Mouse (Mus musculus): ENCODE data around the gene Tmtc1.

Tmtc1 gene

DNA sequence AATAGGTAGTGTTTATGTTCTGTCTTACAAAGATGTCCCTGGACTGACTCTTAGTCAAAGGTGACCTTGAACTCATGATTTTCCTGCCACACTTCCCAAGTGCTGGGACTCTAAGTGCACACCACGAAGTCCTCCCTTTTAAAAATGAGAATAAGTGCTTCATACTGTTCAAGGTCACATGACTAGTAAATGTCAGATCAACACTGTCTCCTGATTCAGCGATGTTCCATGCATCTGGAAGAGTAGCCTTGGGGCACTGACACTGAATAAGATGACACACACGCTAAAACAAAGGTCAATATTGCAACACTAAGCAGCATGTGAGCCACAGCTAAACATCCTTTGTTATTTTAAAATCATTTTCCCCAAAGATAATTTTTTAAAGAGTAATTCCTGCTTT lies 139.0 kb downstream of the Tmtc1 start:
- DNase-seq: no peak

DNA sequence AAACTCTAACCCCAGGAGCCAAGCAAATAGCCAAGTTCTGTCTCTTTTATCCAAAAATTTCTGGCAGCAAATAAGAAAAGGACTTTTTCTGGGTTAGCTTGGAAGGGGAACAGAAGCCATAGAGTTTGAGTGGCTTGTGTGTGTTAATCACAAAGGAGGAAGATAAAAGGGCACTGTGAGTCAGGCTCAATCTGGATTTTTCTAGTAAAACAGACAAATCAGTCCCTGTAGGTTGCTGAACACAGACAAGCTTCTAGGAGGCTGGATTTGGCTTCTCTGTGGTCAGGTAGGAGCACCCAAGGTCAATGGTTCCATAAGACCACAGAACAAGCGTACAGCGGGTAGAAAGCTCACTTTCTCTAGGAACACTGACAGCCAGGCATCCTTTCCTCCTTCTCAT lies 141.9 kb downstream of the Tmtc1 start:
- DNase-seq: no peak

DNA sequence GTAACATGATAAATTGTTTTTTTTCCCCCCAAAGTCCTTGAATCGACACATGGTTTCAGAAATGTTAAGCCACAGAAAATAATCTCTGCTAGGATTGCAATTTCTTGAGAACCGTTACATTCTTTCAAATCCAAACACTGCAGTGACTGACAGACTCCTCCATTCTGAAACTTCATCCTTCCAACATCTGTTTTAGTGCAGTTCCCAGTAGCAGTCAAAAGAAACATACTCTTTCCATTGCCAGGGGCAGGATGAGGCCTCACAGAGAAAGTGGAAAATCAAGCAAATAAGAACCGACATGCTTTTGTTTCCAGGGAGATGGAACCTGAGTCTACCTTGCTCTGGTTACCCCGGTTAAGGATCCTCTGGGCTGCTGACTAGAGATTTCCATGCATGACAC lies 147.1 kb downstream of the Tmtc1 start:
- DNase-seq: no peak

DNA sequence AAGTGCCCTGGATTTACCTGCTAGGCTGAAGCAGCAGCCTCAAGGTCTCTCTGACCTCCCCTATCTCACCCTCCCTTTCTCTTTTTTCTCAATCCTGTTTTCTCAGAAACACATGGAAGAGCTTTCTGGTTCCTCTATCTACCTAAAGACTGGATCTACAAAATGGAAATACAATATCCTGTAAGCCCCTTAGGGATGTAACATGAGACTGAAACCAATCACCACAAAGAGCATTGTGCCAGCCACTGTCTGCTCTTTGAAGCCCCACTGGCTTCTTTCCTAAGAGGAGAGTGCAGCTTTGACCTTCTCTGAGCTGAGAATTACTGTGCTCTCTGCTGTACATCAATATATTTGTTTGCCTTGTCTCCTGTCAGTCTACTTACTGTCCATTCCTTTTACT lies 147.8 kb downstream of the Tmtc1 start:
- DNase-seq: no peak

DNA sequence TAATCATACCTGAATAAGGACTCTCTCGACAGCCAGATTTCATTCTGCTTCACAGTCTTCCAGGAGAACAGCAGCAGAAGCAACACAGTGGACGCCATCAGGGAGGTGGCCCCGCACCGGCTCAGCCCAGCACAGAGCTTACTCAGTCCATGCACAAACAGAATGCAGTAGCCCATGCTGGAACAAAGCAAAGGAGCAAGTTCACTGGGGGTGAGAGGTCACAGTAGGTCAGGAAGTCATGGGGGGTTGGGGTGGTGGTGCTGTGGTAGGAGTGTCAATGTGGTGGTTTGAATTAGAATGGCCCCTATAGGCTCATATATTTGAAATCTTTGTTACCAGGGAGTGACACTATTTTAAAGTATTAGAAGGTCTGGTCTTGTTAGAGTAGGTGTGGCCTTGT lies 149.7 kb downstream of the Tmtc1 start:
- no peak for DNase-seq

DNA sequence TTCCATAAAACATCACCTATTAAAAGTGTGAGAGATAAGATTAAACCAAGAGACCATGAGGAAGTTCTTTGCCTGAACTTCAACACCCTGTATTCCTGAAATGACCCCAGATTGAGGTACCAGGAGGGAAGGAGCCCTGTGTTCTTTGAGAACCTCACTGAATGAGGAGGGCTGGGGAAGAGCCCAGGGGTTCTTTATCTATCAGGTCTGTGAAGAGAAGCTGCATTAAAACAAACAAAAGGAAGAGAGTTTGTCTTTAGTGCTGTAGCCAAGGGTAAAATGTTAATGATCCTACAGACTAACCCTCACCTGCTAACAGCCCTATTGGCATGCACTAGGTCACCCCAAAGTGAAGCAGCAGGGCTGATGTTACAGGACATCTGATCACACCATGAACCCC lies 153.3 kb downstream of the Tmtc1 start:
- no peak for DNase-seq

DNA sequence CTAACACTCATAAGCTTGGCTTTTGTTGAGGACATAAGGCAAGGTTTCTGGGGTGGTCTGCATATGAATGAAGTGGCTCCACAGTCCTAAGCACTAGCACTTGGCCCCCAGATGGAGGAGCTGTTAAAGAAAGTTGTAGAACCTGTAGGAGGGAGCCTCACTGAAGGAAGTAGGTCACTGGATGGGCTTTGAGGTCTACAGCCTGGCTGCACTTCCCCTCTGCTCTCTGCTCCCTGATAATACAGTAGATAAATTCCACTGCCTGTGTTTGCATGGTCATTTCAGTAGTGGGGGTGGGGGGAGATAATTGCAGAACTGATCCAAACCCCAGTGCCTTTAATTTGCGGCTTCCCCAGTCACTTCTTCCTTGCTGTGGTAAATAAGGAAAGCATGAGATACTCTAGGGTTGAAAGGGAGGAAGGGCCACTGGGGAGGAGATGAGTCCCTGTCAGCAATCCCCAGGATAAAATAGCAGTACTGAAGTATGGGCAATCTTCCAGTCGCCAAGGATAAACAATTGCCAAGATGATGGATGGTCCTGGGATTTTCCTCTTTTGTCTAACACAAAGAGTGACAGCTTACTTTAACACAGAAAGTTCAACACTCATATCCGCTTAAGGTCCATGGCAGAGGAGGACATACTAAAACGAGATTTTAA lies 160.8 kb downstream of the Tmtc1 start:
- no peak for DNase-seq

DNA sequence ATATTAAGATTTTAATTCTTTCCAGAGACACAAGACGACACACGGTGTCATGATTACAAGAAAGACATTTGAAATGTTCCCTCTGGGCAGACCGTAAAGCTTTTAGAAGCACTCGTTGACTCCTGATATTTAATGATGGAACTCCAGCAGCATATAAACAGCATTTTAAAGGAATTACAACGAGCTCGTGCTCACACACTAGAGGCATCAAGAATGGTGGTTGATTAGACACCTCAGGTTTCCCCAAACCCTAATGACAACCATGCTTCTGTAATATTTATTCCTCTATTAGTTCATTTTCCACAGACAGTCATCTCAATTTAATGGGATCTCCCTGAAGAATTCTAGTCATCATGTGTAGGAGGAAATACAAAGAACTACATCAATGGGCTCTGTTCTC lies 164.9 kb downstream of the Tmtc1 start:
- no peak for DNase-seq

DNA sequence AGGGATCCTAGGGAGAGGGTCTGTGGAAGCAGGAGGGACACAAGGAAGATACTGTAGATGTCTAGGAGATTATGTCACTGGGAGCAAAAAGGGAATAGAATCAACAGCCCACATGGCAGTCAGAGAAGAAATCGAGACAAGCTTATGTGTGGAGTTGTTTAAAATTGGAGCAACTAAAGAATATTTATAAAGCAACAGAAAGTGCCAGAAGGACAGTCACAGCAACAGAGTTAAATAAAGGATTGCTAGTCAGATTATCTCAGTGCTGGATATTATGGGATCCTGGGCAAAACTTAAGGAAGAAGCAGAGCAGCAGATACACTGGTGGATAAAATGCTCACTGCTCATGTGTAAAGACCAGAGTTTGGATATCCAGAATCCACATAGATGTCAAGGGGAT lies 167.8 kb downstream of the Tmtc1 start:
- no peak for DNase-seq

DNA sequence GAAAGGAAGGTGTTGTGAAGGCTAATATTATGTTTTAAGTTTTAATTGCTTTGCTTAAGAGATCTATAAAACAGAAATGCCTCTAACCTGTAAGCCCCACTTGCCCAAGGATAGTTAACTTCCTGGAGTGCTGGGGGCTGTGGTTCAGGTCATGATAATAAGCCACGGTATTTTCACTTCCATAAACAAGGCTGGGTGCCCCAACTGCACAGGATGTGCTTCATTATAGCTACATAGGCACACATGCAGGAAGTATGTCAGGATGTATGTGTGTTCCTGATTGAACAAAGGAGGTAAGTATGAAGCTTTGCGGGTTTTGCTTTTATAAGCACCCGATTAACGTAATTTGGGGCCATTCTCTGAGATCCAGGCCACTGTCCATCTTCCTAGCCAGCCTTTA lies 169.1 kb downstream of the Tmtc1 start:
- no peak for DNase-seq

DNA sequence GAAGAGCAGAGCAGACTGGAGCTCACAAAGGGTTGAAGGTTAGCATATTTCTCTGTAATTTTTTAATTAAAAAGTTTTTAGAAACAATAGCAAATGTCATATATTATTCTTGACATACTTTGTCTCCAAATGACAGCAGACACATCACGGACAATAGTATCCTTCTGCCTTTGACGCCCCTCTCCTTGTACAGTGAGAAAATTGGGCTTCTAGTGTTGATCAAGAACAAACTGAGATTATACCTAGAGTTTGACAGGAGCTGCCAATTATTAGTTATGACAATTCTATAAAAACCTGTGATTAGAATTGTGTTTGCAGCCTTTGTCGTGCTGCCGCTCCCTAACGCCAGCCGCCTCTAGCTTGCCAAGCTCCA lies 183.5 kb downstream of the Tmtc1 start:
- no peak for DNase-seq

DNA sequence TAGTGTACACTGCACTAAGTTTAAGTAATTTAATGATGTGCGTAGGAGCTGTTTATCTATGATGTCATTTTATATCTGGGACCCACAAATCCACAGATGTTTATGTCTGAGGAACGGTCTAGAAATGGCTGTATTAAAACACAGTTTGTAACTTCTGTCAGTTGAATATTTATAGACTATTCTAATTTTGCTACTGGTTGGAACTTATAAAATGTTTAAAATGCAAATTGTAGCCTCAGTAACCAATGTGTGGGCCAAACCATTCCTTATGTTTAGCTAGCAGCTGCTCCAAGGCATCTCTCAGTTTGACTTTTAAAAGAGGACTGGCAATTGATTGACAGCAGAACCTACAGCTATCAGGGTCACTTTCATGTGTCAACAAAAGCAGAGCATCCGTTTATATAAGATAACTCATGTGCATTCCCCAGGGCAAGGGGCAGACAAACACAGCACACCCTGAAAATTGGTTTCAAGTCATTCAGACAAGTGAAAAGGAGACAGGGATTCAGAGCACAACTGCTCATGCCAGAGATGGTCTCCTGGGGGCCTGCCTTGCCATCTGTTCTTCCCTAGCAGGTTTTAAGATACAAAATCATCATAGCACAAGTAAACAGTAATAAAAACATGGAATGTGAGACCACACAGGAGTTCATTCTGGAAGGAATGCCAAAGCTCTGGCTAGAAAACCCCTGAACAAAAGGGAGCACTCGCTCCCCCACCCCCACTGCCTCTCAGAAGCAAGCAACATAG lies 184.0 kb downstream of the Tmtc1 start:
- no peak for DNase-seq

DNA sequence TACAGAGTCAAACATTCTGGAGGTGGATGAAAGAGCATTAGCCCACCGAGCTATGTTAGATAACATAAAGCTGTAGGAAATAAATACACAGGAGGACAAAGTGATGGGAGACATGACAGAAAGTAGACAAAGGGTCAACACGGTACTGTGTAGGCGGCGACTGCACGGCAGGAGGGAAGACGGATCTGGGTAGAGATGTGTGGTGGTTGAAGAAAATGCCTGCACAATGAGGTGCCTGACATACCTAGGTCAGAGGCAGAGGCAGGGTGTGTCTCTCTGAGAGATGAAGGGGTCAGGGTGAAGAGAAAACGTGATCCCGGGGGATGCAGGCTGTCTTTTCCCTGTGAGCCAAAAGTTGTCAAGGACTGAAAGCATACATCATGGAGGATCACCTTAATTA lies 185.1 kb downstream of the Tmtc1 start:
- no peak for DNase-seq

DNA sequence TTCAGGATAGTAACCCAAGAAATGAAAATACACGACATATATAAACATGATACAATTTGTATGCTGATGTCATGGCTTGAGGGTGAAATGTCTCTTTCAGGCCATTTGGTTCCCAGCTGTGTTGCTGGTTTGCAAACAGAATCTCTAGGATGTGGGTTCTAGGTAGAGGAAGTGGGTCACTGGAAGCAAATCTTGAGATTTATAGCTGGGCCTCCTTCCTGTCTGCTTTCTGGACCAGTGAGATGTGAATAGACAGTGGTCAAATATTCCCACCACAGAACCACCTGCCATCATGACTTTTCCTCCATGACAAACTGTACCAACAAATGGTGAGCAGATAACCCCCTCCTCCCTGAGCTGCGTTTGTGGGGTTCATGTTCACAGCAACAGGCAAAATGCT lies 186.4 kb downstream of the Tmtc1 start:
- no peak for DNase-seq

DNA sequence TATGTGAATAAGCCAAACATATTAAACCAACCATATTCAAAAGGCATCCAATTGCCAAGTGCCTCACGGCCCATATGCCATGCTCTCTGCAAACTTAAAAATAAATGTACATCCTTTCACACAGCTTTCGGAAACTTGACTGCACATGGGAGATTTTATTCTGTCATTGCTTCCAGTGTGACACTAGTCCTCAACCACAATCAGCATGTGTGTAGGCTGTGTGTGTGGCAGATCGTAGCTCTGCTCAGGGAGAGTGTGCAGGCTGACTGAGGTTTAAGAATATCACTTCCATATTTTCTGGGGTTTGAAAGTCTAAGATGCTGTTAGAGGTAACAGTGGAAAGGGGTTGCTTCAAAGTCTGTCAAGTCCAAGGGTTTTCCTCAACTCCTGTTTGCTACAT lies 188.1 kb downstream of the Tmtc1 start:
- no peak for DNase-seq

DNA sequence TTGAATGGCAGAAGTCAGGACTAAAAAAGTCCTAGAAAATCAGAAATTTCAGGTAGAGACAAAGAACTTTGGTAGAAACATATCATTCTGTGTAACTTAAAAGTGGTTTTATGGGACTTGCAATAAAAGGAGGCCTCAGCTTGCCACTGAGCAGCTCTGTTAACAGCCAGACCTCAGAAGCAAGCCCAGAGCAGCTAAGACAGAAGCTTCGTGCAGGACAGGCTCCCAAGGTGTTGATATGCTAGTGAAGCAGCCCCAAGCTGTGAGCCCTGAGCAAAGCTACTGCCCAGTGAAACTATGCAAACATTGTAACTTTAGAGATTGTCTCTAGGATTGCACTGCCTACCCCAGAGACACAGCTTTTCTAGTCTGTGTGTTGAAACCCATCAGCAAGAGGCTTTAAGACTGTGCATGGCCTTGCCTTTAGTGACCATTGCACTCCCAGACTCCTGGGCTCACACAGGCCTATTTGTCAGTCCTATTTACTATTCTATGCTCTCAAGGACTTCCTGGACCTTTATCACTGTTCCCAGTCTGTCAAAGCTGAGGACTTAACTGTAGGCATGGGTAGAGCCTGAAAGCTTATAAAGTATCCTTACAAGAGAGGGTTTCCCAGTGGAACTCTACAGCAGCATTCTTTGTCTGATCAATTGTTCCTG lies 188.7 kb downstream of the Tmtc1 start:
- no peak for DNase-seq

DNA sequence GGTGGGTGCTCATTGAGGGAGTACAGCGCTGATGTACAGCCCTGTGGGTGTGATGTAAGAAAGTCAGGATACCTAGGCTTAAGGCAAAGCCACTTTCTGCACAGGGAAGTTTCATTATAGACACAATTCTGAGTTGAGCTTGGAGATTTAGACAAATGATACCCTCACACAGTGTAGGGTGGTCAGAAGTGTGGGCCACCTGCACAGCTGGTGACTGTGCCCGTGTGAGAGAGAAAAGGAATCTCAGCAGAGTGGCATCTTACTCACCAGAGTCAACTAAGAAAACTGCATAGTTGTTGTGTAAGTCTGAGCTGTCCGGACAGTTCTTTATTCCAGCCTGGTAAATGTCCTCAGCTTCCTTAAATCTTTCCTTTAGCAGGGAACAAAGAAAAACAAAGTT lies 195.0 kb downstream of the Tmtc1 start:
- DNase-seq: no peak

DNA sequence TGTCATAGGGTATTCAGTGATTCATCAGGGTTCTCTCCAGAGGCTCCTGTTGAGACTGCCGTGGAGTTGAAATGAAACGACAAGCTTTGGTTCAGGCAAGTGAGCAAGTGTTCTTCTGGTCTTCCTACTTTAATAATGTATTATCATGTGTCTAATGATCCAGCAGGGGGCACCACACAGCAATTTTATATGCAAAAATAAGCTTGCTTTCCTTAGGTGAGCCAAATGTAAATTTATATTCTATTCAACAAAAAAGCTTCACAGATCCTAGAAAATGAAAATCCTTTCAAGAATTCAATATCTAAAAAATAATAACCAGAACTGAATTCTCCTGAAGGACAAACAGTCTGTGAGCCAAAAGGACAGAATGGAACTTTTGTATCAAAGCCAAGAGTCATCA lies 195.6 kb downstream of the Tmtc1 start:
- DNase-seq: peak; percentile 66

DNA sequence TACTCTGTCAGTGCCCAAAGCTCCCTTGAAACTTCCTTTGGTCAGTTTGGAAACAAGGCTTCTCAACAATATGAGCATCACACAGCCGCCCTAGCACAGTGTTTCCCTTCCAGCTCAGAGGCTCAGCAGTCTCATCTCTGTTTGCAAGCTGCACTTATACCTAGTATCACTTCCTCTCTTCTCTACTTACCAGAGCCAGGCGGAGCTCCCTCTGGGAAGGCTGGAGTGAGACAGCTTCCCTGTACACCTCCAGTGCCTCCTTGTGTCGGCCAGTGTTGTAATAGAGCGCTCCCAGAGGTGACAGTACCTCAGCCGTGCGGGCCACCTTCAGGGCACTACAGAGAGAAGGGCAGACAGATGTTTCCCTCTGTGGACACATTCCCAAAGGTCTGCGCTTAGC lies 197.6 kb downstream of the Tmtc1 start:
- no peak for DNase-seq

DNA sequence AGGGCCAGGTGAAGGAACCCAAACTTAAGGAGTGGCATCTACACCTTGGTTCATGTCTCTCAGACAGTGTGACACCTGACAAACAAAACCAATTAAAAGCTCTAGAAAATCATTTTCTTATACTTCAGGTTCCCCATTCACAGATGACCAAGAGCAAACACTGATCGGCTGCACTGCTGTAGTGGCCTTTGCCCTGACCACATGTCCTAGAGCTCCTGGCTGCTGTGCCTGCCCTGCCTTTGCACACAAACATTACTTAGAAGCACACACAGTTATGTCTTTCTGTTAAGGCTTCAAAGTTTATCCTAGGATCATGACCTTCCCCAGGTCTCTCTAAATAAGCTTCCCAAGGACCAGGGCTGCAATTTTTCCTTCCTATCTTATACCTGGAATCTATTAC lies 199.4 kb downstream of the Tmtc1 start:
- DNase-seq: no peak

DNA sequence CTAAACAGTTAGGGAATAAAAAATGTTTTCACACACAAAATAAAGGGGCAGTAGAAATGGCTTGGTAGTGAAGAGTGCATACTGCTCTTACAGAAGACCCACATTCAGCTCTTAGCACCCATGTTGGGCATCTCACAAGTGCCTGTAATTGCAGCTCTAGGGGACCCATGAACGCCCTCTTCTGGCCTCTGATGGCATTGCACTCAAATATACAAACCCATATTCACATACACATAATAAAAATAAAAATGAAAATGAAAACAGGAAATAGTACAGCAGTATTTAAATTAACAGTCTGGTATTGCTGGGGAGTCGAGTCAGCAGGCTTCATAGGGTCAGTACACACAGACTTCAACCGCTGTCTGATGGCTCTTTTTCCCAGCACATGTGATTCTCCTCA lies 201.9 kb downstream of the Tmtc1 start:
- DNase-seq: no peak

DNA sequence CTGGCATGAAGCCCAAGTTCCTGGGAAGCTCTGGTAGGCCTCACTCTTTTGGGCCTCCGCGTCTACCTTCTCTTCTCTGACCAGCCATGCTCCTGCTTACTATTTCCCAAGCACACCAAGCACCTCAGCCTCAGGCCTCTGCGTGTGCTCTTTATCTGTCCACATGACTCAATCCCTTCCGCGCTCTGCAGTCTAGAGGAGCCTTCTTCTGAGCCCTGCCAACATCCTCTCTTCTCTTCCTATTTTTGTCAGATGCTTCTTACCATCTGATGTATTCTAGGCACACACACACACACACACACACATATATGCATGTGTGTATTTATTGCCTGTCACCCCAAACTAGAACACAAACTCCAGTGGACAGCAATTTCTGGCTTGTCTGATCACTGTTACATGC lies 202.5 kb downstream of the Tmtc1 start:
- DNase-seq: no peak

DNA sequence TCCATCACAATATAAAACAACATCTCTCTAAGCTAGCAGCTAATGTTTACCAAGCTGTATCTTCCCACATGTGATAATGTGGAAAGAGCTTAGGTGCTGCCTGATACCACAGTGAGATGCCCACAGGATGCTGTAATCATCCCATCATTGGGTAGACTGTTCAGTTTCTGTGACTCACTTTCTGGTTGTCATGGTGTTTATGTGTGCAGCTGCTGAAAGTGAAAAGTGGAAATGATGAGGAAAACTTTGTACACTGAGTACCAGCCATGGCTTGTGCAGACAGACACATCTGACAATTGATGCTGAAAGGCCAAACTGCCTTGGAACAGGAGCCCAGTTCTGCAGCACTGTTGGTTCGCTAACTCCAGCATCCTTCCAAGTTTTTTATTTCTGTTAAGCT lies 204.9 kb downstream of the Tmtc1 start:
- no peak for DNase-seq

DNA sequence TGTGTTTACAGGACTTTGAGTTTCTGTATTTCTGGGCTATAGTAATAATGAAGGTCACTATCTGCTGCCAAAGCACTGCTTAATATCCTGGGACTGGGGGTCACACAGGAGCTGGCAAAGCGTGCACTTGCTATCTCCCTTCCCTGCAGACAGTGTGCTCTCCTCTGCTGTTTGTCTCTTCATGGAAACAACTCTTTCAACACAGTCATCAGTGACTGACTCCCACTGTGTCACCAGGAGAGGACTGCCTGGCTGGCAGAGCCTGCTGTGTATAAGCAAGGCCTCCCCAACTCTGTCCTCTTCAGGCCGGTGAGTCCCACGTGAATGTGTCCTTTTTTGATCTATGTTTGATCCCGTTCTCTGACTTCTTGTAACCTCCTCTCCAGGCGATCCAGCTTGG lies 206.7 kb downstream of the Tmtc1 start:
- DNase-seq: no peak
